Mouse (Mus musculus): ENCODE measurements around the gene Prkag2. TPM values are rescaled to one million over a fixed set of nuclear protein-coding genes. Genes with fewer than 3 reads are reported as not detected.
"Not testable (repeated sequence)": the region's sequence is repeated elsewhere in the genome, so short reads cannot be mapped to it uniquely, and the experiment has no call there.

Prkag2 gene
- polyA plus RNA-seq, 1 experiment from 2014 or later: 102 TPM

- peak; percentile 48 for ATAC-seq (replicated peaks; ENCODE audit: insufficient number of reproducible peaks, insufficient read depth, low FRiP score, low read depth)
- H3K4me2 ChIP-seq: peak overlapping the region; percentile 13; the same call in 1 of the 2 replicates
- H3K27ac ChIP-seq: peak overlapping the region; percentile 84
- 40% methylated on average over 13 of the region's 13 CpGs for WGBS
- H3K9me3 ChIP-seq (replicated peaks): no peaks in the 10 kb centered on the region
- H3K27me3 ChIP-seq: no peaks in the 10 kb centered on the region
- peaks cover 24% of the 10 kb centered on the region for H3K36me3 ChIP-seq
- no peak overlapping the region for H3K4me3 ChIP-seq
- H3K9ac ChIP-seq: no peak overlapping the region
- peaks cover 27% of the 10 kb centered on the region for H3K4me1 ChIP-seq (replicated peaks)
Observed at GRCm38 (mm10) chr5:24860635-24861448, 239.6 kb downstream of the Prkag2 start.

GRCm38 (mm10) chr5:24859771-24860540 is 240.5 kb downstream of the Prkag2 start:
- no peaks in the 10 kb centered on the region for H3K9me3 ChIP-seq (replicated peaks)
- peaks cover 31% of the 10 kb centered on the region for H3K4me1 ChIP-seq (replicated peaks)
- WGBS: 54% methylated on average over 3 of the region's 3 CpGs
- peaks cover 24% of the 10 kb centered on the region; the same call in 1 of the 2 replicates for H3K36me3 ChIP-seq
- H3K27me3 ChIP-seq: no peaks in the 10 kb centered on the region
- H3K4me2 ChIP-seq: 0 out of 2 replicates have a peak overlapping the region, but pooled peaks have one; percentile 10
- H3K27ac ChIP-seq: peak overlapping the region; percentile 84
- H3K9ac ChIP-seq: no peak overlapping the region
- ATAC-seq (replicated peaks; ENCODE audit: insufficient number of reproducible peaks, insufficient read depth, low FRiP score, low read depth): no peak
- no peak overlapping the region for H3K4me3 ChIP-seq

- Histone ChIP-seq H3K4me3 (no peak overlapping the region), H3K27me3 (no peaks in the 10 kb centered on the region), H3K9ac (no peak overlapping the region), H3K27ac (no peak overlapping the region), H3K4me2 (no peak overlapping the region), H3K4me1 (replicated peaks) (peaks cover 7% of the 10 kb centered on the region), H3K36me3 (no peaks in the 10 kb centered on the region), H3K9me3 (replicated peaks) (no peaks in the 10 kb centered on the region)
- ATAC-seq (replicated peaks; ENCODE audit: insufficient number of reproducible peaks, insufficient read depth, low FRiP score, low read depth): no peak
- 67% methylated on average over 3 of the region's 3 CpGs for WGBS
Observed at GRCm38 (mm10) chr5:24854827-24855600, 245.4 kb downstream of the Prkag2 start.

GRCm38 (mm10) chr5:24854256-24854655 is 246.2 kb downstream of the Prkag2 start:
- Histone ChIP-seq H3K4me2 (no peak overlapping the region), H3K27me3 (no peaks in the 10 kb centered on the region), H3K27ac (no peak overlapping the region), H3K4me3 (no peak overlapping the region), H3K9me3 (replicated peaks) (no peaks in the 10 kb centered on the region), H3K4me1 (replicated peaks) (0 out of 2 replicates have a peak, but pooled peaks cover 4% of the 10 kb centered on the region), H3K9ac (no peak overlapping the region), H3K36me3 (no peaks in the 10 kb centered on the region)
- ATAC-seq (replicated peaks; ENCODE audit: insufficient number of reproducible peaks, insufficient read depth, low FRiP score, low read depth): no peak
- WGBS: 88% methylated on average over 3 of the region's 3 CpGs

- 84% methylated on average over 14 of the region's 14 CpGs for whole genome bisulfite sequencing
- H3K9ac ChIP-seq; H3K9me3 ChIP-seq (replicated peaks); H3K27ac ChIP-seq; H3K27me3 ChIP-seq; H3K4me2 ChIP-seq; H3K36me3 ChIP-seq; H3K4me1 ChIP-seq (replicated peaks); ATAC-seq (replicated peaks; ENCODE audit: insufficient number of reproducible peaks, insufficient read depth, low FRiP score, low read depth); H3K4me3 ChIP-seq: not testable (repeated sequence)
Observed at GRCm38 (mm10) chr5:24848261-24848660, 252.2 kb downstream of the Prkag2 start.

- H3K36me3 ChIP-seq: no peaks in the 10 kb centered on the region
- WGBS: 92% methylated on average over 5 of the region's 5 CpGs
- no peaks in the 10 kb centered on the region for H3K27me3 ChIP-seq
- H3K9me3 ChIP-seq (replicated peaks): no peaks in the 10 kb centered on the region
- H3K27ac ChIP-seq: peak overlapping the region; percentile 89; the same call in 1 of the 2 replicates
- no peak overlapping the region for H3K4me3 ChIP-seq
- no peak overlapping the region for H3K9ac ChIP-seq
- ATAC-seq (replicated peaks; ENCODE audit: insufficient number of reproducible peaks, insufficient read depth, low FRiP score, low read depth): no peak
- H3K4me2 ChIP-seq: peak overlapping the region; percentile 80; the same call in 1 of the 2 replicates
- peaks cover 30% of the 10 kb centered on the region for H3K4me1 ChIP-seq (replicated peaks)
Observed at GRCm38 (mm10) chr5:24843841-24844240, 256.6 kb downstream of the Prkag2 start.

GRCm38 (mm10) chr5:24843103-24843475 is 257.4 kb downstream of the Prkag2 start:
- H3K4me1 ChIP-seq (replicated peaks): peaks cover 38% of the 10 kb centered on the region
- H3K9me3 ChIP-seq (replicated peaks): no peaks in the 10 kb centered on the region
- 3% methylated on average over 21 of the region's 21 CpGs for WGBS
- peak overlapping the region; percentile 80 for H3K4me2 ChIP-seq
- H3K9ac ChIP-seq: peak overlapping the region; percentile 50
- H3K27me3 ChIP-seq: no peaks in the 10 kb centered on the region
- H3K27ac ChIP-seq: peak overlapping the region; percentile 89
- H3K4me3 ChIP-seq: peak overlapping the region; percentile 84
- H3K36me3 ChIP-seq: no peaks in the 10 kb centered on the region
- no peak for ATAC-seq (replicated peaks; ENCODE audit: insufficient number of reproducible peaks, insufficient read depth, low FRiP score, low read depth)

GRCm38 (mm10) chr5:24842274-24843102 is 258.0 kb downstream of the Prkag2 start, which contains the start of gene Rheb:
Gene Rheb, minus strand, starts transcription at chr5:24842624.
- under 1% methylated on average over 90 of the region's 92 CpGs for WGBS
- H3K4me3 ChIP-seq: peak within 1 kb of the TSS; percentile 84
- no peaks in the 10 kb centered on the region for H3K36me3 ChIP-seq
- peak within 1 kb of the TSS; percentile 90 for H3K9ac ChIP-seq
- peak within 1 kb of the TSS; percentile 99 for H3K27ac ChIP-seq
- no peaks in the 10 kb centered on the region for H3K9me3 ChIP-seq (replicated peaks)
- peak; percentile 95 for ATAC-seq (replicated peaks; ENCODE audit: insufficient number of reproducible peaks, insufficient read depth, low FRiP score, low read depth)
- H3K4me2 ChIP-seq: peak within 1 kb of the TSS; percentile 80
- H3K4me1 ChIP-seq (replicated peaks): peaks cover 41% of the 10 kb centered on the region
- no peaks in the 10 kb centered on the region for H3K27me3 ChIP-seq

GRCm38 (mm10) chr5:24841662-24842273 is 258.7 kb downstream of the Prkag2 start:
- Histone ChIP-seq H3K9me3 (replicated peaks) (no peaks in the 10 kb centered on the region), H3K36me3 (no peaks in the 10 kb centered on the region), H3K27ac (peak overlapping the region; percentile 99), H3K9ac (peak overlapping the region; percentile 90), H3K4me2 (peak overlapping the region; percentile 80), H3K27me3 (no peaks in the 10 kb centered on the region), H3K4me1 (replicated peaks) (peaks cover 41% of the 10 kb centered on the region), H3K4me3 (peak overlapping the region; percentile 84)
- peak; percentile 3; the same call in 1 of the 2 replicates for ATAC-seq (replicated peaks; ENCODE audit: insufficient number of reproducible peaks, insufficient read depth, low FRiP score, low read depth)
- WGBS: under 1% methylated on average over 50 of the region's 50 CpGs

- H3K4me3 ChIP-seq: peak overlapping the region; percentile 84
- H3K9me3 ChIP-seq (replicated peaks): no peaks in the 10 kb centered on the region
- peak overlapping the region; percentile 99 for H3K27ac ChIP-seq
- WGBS: 7% methylated on average over 11 of the region's 11 CpGs
- peak overlapping the region; percentile 80 for H3K4me2 ChIP-seq
- no peak for ATAC-seq (replicated peaks; ENCODE audit: insufficient number of reproducible peaks, insufficient read depth, low FRiP score, low read depth)
- no peaks in the 10 kb centered on the region for H3K36me3 ChIP-seq
- peaks cover 44% of the 10 kb centered on the region for H3K4me1 ChIP-seq (replicated peaks)
- peak overlapping the region; percentile 90 for H3K9ac ChIP-seq
- no peaks in the 10 kb centered on the region for H3K27me3 ChIP-seq
Observed at GRCm38 (mm10) chr5:24840975-24841431, 259.4 kb downstream of the Prkag2 start.
